Mouse (Mus musculus) liver, postnatal 0 days (tissue): Measurements from ENCODE around the gene Sctr. TPM values are rescaled to one million over a fixed set of nuclear protein-coding genes. Genes with fewer than 3 reads are reported as not detected.
A peak's percentile ranks its signal among the peaks of the same experiment; 100 is the strongest.

Experiments used
- ATAC-seq: fragments of 200-750 bp; cut with Nextera tagmentation; 2 replicates; pipeline ENCODE4 v1.8.0; 2017; ENCODE audit warnings: mild to moderate bottlenecking, moderate library complexity
- DNase-seq: peaks from one replicate; pipeline ENCODE4 v3.0.0-alpha.2; 2016
- H3K27ac ChIP-seq: fragments of 300-500 bp; sonication (generic); 2 replicates; pipeline ENCODE4 v1.5.1; 2014; ENCODE audit warnings: antibody characterized with exemption, moderate library complexity, mild to moderate bottlenecking, low read depth
- H3K27me3 ChIP-seq: fragments of 300-500 bp; sonication (generic); 2 replicates; pipeline ENCODE4 v1.6.1; 2014; ENCODE audit warnings: low read length, control low read depth, mixed read lengths; ENCODE audit not compliant: insufficient read depth
- H3K36me3 ChIP-seq: fragments of 300-500 bp; sonication (generic); replicated peaks from 2 replicates; pipeline ENCODE4 v1.6.1; 2014; ENCODE audit warnings: mild to moderate bottlenecking, control low read depth, low read length, moderate library complexity, mixed read lengths; ENCODE audit not compliant: insufficient read depth
- H3K4me1 ChIP-seq: fragments of 300-500 bp; sonication (generic); 2 replicates; pipeline ENCODE4 v1.6.1; 2014; ENCODE audit warnings: antibody characterized with exemption, mild to moderate bottlenecking, control low read depth; ENCODE audit not compliant: insufficient read depth
- H3K4me2 ChIP-seq: fragments of 300-500 bp; sonication (generic); 2 replicates; pipeline ENCODE4 v1.6.1; 2014; ENCODE audit warnings: low read depth, mild to moderate bottlenecking, low read length, moderate library complexity, mixed read lengths
- H3K4me3 ChIP-seq: fragments of 300-500 bp; sonication (generic); 2 replicates; pipeline ENCODE4 v1.5.1; 2014; ENCODE audit warnings: low read depth, low read length
- H3K9ac ChIP-seq: fragments of 300-500 bp; sonication (generic); replicated peaks from 2 replicates; pipeline ENCODE4 v1.6.1; 2014; ENCODE audit warnings: mild to moderate bottlenecking, moderate library complexity
- H3K9me3 ChIP-seq: fragments of 300-500 bp; sonication (generic); 2 replicates; pipeline ENCODE4 v1.6.1; 2016; ENCODE audit warnings: mild to moderate bottlenecking, control low read depth, low read length, mixed read lengths
- CTCF ChIP-seq: sonication (generic); IDR thresholded peaks from 2 replicates; pipeline ENCODE4 v1.5.1; 2016; ENCODE audit warnings: antibody characterized with exemption, low read depth
- EP300 ChIP-seq: IDR thresholded peaks from 2 replicates; pipeline ENCODE4 v1.6.1; 2016; ENCODE audit warnings: antibody characterized with exemption, low read depth, mild to moderate bottlenecking
- WGBS: fragments of 180-500 bp; shearing (Covaris S2); extraction: QIAGEN DNeasy Blood & Tissue Kit; methylation state at CpG from one replicate; pipeline ENCODE4 v1.1.7; 2014; ENCODE audit not compliant: insufficient replicate concordance; 5-methylcytosine and 5-hydroxymethylcytosine counted together
- polyA plus RNA-seq: library from polyadenylated mRNA; unstranded; fragments of >200 nt; fragmentation: Nextera tagmentation; extraction: Ambion mirVana; gene quantifications from 2 replicates; pipeline ENCODE4 v1.2.1, GENCODE M21; 2015

Sctr gene
- polyA plus RNA-seq, 1 experiment from 2014 or later = 0.05 TPM

DNA sequence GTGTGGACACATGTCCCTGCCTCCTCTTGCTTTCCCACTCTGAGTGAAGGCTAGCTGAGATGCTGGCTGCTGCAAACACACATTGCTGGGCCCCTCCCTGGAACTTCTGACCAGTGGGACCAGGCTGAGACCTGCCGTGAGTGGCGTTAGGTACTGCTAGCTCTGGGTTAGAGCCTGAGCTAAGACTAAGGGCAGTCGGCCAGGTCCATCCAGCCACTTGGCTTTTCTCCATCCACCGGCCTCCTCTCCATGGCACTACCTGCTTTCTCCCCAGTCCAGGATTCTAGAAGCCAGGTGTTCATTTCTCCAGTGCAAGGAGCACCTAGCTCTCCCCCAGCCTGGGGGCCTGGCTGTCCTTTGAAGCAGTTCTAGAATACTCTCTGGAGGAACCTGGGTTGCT lies 68.2 kb downstream of the Sctr start:
- H3K27ac ChIP-seq = 0 out of 2 replicates have a peak overlapping the region, but pooled peaks have one; percentile 2
- TF ChIP-seq EP300 = no peak
- ATAC-seq (no peak), DNase-seq (no peak)
- no peak overlapping the region for H3K4me2 ChIP-seq
- WGBS = 55% methylated on average over 4 of the region's 4 CpGs
- no peaks in the 10 kb centered on the region for H3K9me3 ChIP-seq
- no peaks in the 10 kb centered on the region for H3K27me3 ChIP-seq
- H3K4me1 ChIP-seq = peaks cover 19% of the 10 kb centered on the region
- no peaks in the 10 kb centered on the region for H3K36me3 ChIP-seq
- no peak overlapping the region for H3K4me3 ChIP-seq
- no peak overlapping the region for H3K9ac ChIP-seq

DNA sequence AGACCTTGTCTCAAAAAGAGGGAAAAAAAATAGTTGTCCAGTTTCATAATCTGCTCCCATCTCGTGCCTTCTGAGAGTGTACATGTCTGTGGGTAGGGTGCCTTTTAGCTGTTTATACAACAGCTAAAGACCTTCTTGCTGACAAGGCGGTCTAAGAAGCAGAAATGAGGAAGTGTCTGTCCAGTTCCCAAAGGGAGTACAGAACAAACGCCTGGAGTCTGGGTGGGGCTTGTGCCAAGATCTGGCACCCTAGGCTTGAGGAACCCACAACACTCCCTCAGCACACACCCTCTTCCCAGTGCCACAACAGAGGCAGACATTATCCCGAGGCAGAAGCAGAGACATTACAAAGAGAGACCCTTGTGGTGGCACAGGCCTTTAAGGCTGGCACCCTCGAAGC lies 68.8 kb downstream of the Sctr start:
- no peak for DNase-seq
- no peaks in the 10 kb centered on the region for H3K36me3 ChIP-seq
- no peaks in the 10 kb centered on the region for H3K9me3 ChIP-seq
- no peak overlapping the region for H3K4me3 ChIP-seq
- no peak for TF ChIP-seq EP300
- no peak for TF ChIP-seq CTCF
- no peaks in the 10 kb centered on the region for H3K27me3 ChIP-seq
- H3K9ac ChIP-seq = no peak overlapping the region
- H3K27ac ChIP-seq = 0 out of 2 replicates have a peak overlapping the region, but pooled peaks have one; percentile 29
- H3K4me1 ChIP-seq = peaks cover 19% of the 10 kb centered on the region
- no peak for ATAC-seq
- H3K4me2 ChIP-seq = no peak overlapping the region
- WGBS = 39% methylated on average over 5 of the region's 5 CpGs

DNA sequence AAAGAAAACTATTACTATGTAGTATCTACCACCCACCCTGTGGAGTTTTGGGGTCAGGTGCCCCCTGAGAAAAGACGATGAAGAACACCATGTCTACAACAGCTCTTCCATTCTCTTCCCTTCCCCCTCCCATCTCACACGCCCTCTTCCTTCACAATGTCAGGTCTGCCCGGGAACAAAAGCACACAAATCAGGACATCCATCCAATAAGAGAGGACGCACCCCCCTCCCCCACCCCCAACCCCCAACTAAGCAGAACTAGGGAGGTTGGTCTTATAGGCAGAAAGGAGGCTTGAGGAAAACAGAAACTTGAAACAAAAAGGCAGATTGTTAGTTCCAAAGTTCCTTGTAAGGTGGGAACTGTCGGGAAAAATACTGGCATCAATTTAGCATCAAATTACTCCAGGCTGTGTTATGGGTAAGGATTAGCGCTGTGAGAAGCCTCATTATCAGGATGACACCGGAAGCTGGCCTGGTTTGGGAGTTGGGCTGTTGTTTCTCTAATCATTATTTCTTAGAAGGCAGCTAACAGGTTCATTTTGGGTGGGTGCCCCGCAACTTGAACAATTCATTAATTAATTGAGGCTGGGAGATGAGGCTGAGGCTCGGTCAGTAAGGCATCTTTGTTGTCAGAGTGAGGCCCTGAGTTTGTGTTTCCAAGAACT lies 71.2 kb downstream of the Sctr start:
- Histone ChIP-seq H3K36me3 (no peaks in the 10 kb centered on the region), H3K9ac (no peak overlapping the region), H3K4me1 (peaks cover 9% of the 10 kb centered on the region; the same call in 1 of the 2 replicates), H3K9me3 (no peaks in the 10 kb centered on the region), H3K4me3 (no peak overlapping the region), H3K4me2 (no peak overlapping the region), H3K27ac (no peak overlapping the region), H3K27me3 (no peaks in the 10 kb centered on the region)
- no peak for DNase-seq
- 40% methylated on average over 9 of the region's 9 CpGs for WGBS
- TF ChIP-seq CTCF (no peak), EP300 (no peak)
- ATAC-seq = no peak

DNA sequence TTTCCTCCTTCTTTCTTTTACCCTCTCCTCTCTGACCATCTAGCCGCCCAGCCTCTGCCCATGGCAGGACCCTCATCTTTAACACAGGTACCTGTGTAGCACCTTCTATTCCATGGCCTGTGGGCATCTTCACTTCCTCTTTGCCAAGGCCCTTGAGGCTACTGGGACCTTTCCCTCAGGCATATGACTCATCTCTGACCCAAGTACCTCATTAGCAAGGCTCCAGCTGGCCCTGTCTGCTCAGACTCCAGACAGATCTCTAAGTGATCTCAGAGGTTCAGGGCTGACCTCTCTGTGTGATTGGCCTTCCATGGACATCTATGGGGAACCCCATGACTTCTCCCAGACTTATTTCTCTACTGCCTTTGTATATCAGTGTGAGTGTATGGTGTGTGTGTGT lies 73.9 kb downstream of the Sctr start:
- Histone ChIP-seq H3K4me3 (no peak overlapping the region), H3K9ac (no peak overlapping the region), H3K27ac (no peak overlapping the region), H3K27me3 (no peaks in the 10 kb centered on the region), H3K9me3 (no peaks in the 10 kb centered on the region), H3K4me2 (no peak overlapping the region), H3K4me1 (peaks cover 9% of the 10 kb centered on the region; the same call in 1 of the 2 replicates), H3K36me3 (no peaks in the 10 kb centered on the region)
- TF ChIP-seq EP300 = no peak
- ATAC-seq = peak; percentile 14; the same call in 1 of the 2 replicates
- 71% methylated on average over 1 of the region's 1 CpGs for WGBS
- DNase-seq = no peak

DNA sequence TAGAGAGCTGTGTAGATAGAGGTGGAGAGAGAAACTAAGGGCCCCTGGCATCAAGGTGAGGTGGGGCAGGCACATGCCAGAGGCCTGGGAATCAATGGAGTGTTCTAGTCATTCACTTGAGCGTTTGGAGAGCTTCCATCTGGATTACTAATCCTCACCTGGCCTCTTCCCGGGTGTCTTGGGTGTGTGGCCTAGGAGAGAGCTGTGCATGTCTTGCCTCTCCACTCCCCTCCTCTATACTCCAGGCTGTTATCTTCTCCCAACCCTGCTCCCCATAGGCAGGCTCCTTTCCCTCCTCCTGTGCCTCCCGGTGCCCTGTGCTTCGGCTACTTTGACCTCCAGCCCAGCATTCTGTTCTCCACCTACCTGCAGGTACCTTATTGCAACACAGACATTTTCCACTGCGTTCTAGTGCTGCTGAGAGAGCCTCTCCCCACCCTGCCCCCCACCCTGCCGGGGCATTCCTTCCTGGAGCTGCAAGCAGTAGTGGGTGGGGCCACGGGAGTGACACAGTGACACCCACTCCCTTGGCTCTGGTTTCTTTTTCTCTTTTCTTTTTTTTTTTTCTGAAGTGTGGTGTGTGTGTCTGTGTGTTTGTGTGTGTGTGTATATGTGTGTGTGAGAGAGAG lies 76.4 kb downstream of the Sctr start:
- peak; percentile 67 for ATAC-seq
- H3K9me3 ChIP-seq = no peaks in the 10 kb centered on the region
- 0 out of 2 replicates have a peak overlapping the region, but pooled peaks have one; percentile 26 for H3K4me2 ChIP-seq
- DNase-seq = peak; percentile 55
- TF ChIP-seq EP300 = no peak
- TF ChIP-seq CTCF = no peak
- H3K27ac ChIP-seq = no peak overlapping the region
- 0 out of 2 replicates have a peak overlapping the region, but pooled peaks have one; percentile 7 for H3K9ac ChIP-seq
- no peak overlapping the region for H3K4me3 ChIP-seq
- no peaks in the 10 kb centered on the region for H3K27me3 ChIP-seq
- peaks cover 11% of the 10 kb centered on the region; the same call in 1 of the 2 replicates for H3K4me1 ChIP-seq
- no peaks in the 10 kb centered on the region for H3K36me3 ChIP-seq
- 27% methylated on average over 7 of the region's 7 CpGs for WGBS

DNA sequence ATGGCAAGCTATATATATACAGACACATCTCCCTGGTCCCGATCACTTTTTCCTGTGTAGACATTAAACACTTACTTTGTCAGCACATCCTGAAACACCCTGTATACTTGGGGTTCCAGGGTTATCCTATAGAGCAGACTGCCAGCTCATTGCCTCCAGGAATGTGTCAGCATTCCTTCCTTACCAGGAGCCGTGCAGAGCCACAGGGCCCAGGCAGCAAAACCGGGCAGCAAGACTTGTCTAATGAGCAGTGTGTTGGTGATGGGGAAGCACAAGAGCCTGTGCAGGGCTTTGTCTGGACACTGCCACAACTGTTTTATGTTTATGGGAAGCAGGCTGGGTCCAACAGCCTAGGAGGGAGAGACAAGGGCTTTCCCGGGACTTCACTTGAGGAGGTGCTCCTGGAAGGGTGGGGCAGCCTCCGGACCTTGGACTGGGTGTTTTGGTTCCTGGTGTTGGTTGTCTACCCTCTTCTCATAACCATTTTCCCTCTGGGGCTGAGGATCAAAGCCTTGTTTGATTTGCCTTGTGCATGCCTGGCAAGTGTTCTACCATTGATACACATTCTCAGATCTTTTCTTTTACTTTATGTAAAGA lies 77.3 kb downstream of the Sctr start:
- TF ChIP-seq CTCF = no peak
- TF ChIP-seq EP300 = no peak
- no peak for DNase-seq
- 53% methylated on average over 5 of the region's 5 CpGs for WGBS
- Histone ChIP-seq H3K36me3 (no peaks in the 10 kb centered on the region), H3K9ac (no peak overlapping the region), H3K9me3 (no peaks in the 10 kb centered on the region), H3K4me2 (no peak overlapping the region), H3K27ac (no peak overlapping the region), H3K4me1 (peaks cover 11% of the 10 kb centered on the region; the same call in 1 of the 2 replicates), H3K27me3 (no peaks in the 10 kb centered on the region), H3K4me3 (no peak overlapping the region)
- no peak for ATAC-seq
